ENCODE assay signal across 20 mouse cellular contexts in genomic region chr14:106259396-106260108, GRCm38 (mm10).
DNase-seq lines count a peak whose midpoint lies in the region; ATAC-seq and TF ChIP-seq lines count a peak whose summit lies in the region.
"Had no signal": no experiment of that assay in that cellular context is flagged by ENCODE, and none has a peak within 500 bp of the region (broad histone marks: within the 10 kb centered on the region; RNA-seq: fewer than 3 reads in every experiment).

No protein-coding gene starts in this region.

- no peaks in the 10 kb centered on the region for H3K9me3 ChIP-seq in forebrain, embryonic 14.5 days (replicated peaks; ENCODE audit: control insufficient read depth, low read length)
- H3K9me3 ChIP-seq in forebrain, embryonic 12.5 days, result no peaks in the 10 kb centered on the region
- no peaks in the 10 kb centered on the region for H3K9me3 ChIP-seq in MEL (replicated peaks; ENCODE audit: insufficient read depth, low read length)
- no peaks in the 10 kb centered on the region for H3K9me3 ChIP-seq in intestine, embryonic 15.5 days
- H3K9me3 ChIP-seq: hindbrain, embryonic 12.5 days; limb, embryonic 12.5 days; liver, embryonic 15.5 days had no signal

- H3K4me2 ChIP-seq in forebrain, embryonic 14.5 days (ENCODE audit: low read length), result no peak overlapping the region
- H3K4me2 ChIP-seq in forebrain, embryonic 12.5 days, result no peak overlapping the region
- H3K4me2 ChIP-seq in intestine, embryonic 15.5 days (replicated peaks), result no peak overlapping the region
- H3K4me2 ChIP-seq: forebrain, embryonic 13.5 days; hindbrain, embryonic 12.5 days; limb, embryonic 12.5 days; liver, embryonic 15.5 days had no signal

- no peak overlapping the region for H3K4me3 ChIP-seq in forebrain, embryonic 14.5 days (ENCODE audit: low read depth, low read length)
- H3K4me3 ChIP-seq in forebrain, embryonic 12.5 days (replicated peaks), result no peak overlapping the region
- no peak overlapping the region for H3K4me3 ChIP-seq in MEL (ENCODE audit: control insufficient read depth in 1 of 2, insufficient read depth in 1 of 2, low read depth in 2 of 2, low read length in 2 of 2)
- no peak overlapping the region for H3K4me3 ChIP-seq in intestine, embryonic 15.5 days (replicated peaks)
- H3K4me3 ChIP-seq: forebrain, embryonic 13.5 days; hindbrain, embryonic 12.5 days; limb, embryonic 12.5 days; liver, embryonic 15.5 days; myocyte had no signal

- no peaks in the 10 kb centered on the region for H3K36me3 ChIP-seq in forebrain, embryonic 14.5 days (ENCODE audit: control insufficient read depth, insufficient read depth, low read length)
- H3K36me3 ChIP-seq in forebrain, embryonic 12.5 days (replicated peaks), result no peaks in the 10 kb centered on the region
- peaks cover 0 to 6% of the 10 kb centered on the region in 2 experiments; a peak in 2 of 4 replicates for H3K36me3 ChIP-seq in MEL (ENCODE audit: control insufficient read depth in 1 of 2, insufficient read depth in 2 of 2, low read length in 2 of 2)
- no peaks in the 10 kb centered on the region for H3K36me3 ChIP-seq in intestine, embryonic 15.5 days
- H3K36me3 ChIP-seq: hindbrain, embryonic 12.5 days; limb, embryonic 12.5 days; liver, embryonic 15.5 days had no signal

- intact Hi-C loops in left cerebral cortex, postnatal 25 days (cut with DNase I), result no loop called here
- intact Hi-C loops in left cerebral cortex, postnatal 4 days (cut with DNase I), result no loop called here

- no peak overlapping the region for H3K27ac ChIP-seq in forebrain, embryonic 14.5 days (ENCODE audit: low read depth, low read length)
- H3K27ac ChIP-seq in forebrain, embryonic 12.5 days, result no peak overlapping the region
- no peak overlapping the region for H3K27ac ChIP-seq in MEL (ENCODE audit: control insufficient read depth, low read depth, low read length)
- H3K27ac ChIP-seq in intestine, embryonic 15.5 days, result no peak overlapping the region
- H3K27ac ChIP-seq: forebrain, embryonic 13.5 days; hindbrain, embryonic 12.5 days; limb, embryonic 12.5 days; liver, embryonic 15.5 days had no signal

- TF ChIP-seq POLR2A in MEL (IDR thresholded peaks at IDR 0.05; ENCODE audit: control insufficient read depth in 1 of 2, insufficient read depth in 1 of 2, low read depth in 1 of 2, low read length in 2 of 2, poor library complexity in 1 of 2), result no peak

- no peaks in the 10 kb centered on the region for H3K4me1 ChIP-seq in forebrain, embryonic 14.5 days (ENCODE audit: control insufficient read depth, insufficient read depth, low read length)
- no peaks in the 10 kb centered on the region for H3K4me1 ChIP-seq in forebrain, embryonic 12.5 days
- H3K4me1 ChIP-seq in MEL (ENCODE audit: control insufficient read depth in 1 of 2, insufficient read depth in 2 of 2, low read length in 2 of 2), result no peaks in the 10 kb centered on the region; a peak in 1 of 4 replicates
- no peaks in the 10 kb centered on the region for H3K4me1 ChIP-seq in intestine, embryonic 15.5 days (replicated peaks)
- H3K4me1 ChIP-seq: forebrain, embryonic 13.5 days; hindbrain, embryonic 12.5 days; liver, embryonic 15.5 days had no signal

- H3K9ac ChIP-seq in forebrain, embryonic 14.5 days (ENCODE audit: low read length), result no peak overlapping the region
- no peak overlapping the region for H3K9ac ChIP-seq in forebrain, embryonic 12.5 days
- H3K9ac ChIP-seq in MEL (ENCODE audit: control insufficient read depth, low read depth, low read length, poor library complexity, severe bottlenecking), result no peak overlapping the region
- H3K9ac ChIP-seq in intestine, embryonic 15.5 days, result no peak overlapping the region
- H3K9ac ChIP-seq: forebrain, embryonic 13.5 days; hindbrain, embryonic 12.5 days; limb, embryonic 12.5 days; liver, embryonic 15.5 days had no signal

- DNase-seq in forebrain, embryonic 14.5 days (ENCODE audit: low spot score), result peak; percentile 2
- peak; percentile 11 to 15 for DNase-seq in left cerebral cortex, postnatal 25 days (ENCODE audit: low spot score in 2 of 2)
- no peak for DNase-seq in left cerebral cortex, postnatal 4 days
- peak; percentile 43 for DNase-seq in MEL (ENCODE audit: low read depth, low spot score)
- no peak for DNase-seq in ovary, postnatal 36 days (ENCODE audit: low spot score)
- no peak for DNase-seq in neural tube, embryonic 10.5 days (ENCODE audit: extremely low spot score, low spot score)
- DNase-seq: adrenal gland, adult 8-10 months; cerebellum, adult 8-10 months; gastrocnemius, postnatal 14 days; kidney, adult 18-20 months; midbrain, embryonic 14.5 days; retina, postnatal 1 day had no signal

- no peaks in the 10 kb centered on the region for H3K79me2 ChIP-seq in MEL (ENCODE audit: control insufficient read depth, insufficient read depth, low read length, poor library complexity)

- no peak for TF ChIP-seq CTCF in MEL (IDR thresholded peaks at IDR 0.05 in 2 of 3, conservative IDR thresholded peaks at IDR 0.05 in 1 of 3; ENCODE audit: control insufficient read depth in 1 of 3, insufficient read depth in 1 of 3, low read depth in 2 of 3, low read length in 3 of 3, poor library complexity in 1 of 3, severe bottlenecking in 1 of 3)

- no peak for TF ChIP-seq RAD21 in MEL (IDR thresholded peaks at IDR 0.05; ENCODE audit: low read depth, low read length)

- no peak for TF ChIP-seq EP300 in MEL (IDR thresholded peaks at IDR 0.05; ENCODE audit: low read depth in 1 of 2, low read length in 2 of 2)

- 69% methylated on average over 4 of the region's 4 CpGs for WGBS in forebrain, embryonic 14.5 days
- WGBS in forebrain, embryonic 12.5 days, result 64% methylated on average over 4 of the region's 4 CpGs
- WGBS in intestine, embryonic 15.5 days, result 36% methylated on average over 4 of the region's 4 CpGs

- ATAC-seq in forebrain, embryonic 14.5 days, result no peak
- no peak for ATAC-seq in forebrain, embryonic 12.5 days (ENCODE audit: low FRiP score)
- 0 out of 2 replicates have a peak, but pooled peaks have one; percentile 51 for ATAC-seq in intestine, embryonic 15.5 days
- ATAC-seq: forebrain, embryonic 13.5 days had no signal

- no peaks in the 10 kb centered on the region for H3K27me3 ChIP-seq in forebrain, embryonic 14.5 days (replicated peaks; ENCODE audit: control insufficient read depth, insufficient read depth, low read length)
- no peaks in the 10 kb centered on the region for H3K27me3 ChIP-seq in forebrain, embryonic 12.5 days
- H3K27me3 ChIP-seq in MEL (ENCODE audit: control insufficient read depth in 1 of 2, insufficient read depth in 2 of 2, low read length in 2 of 2), result no peaks in the 10 kb centered on the region
- no peaks in the 10 kb centered on the region for H3K27me3 ChIP-seq in intestine, embryonic 15.5 days (replicated peaks)
- H3K27me3 ChIP-seq: CH12.LX; forebrain, embryonic 13.5 days; hindbrain, embryonic 12.5 days; limb, embryonic 12.5 days; liver, embryonic 15.5 days had no signal

TF ChIP-seq in MEL, 35 proteins besides CTCF, POLR2A, EP300 and RAD21:
- TF ChIP-seq NRF1 (IDR thresholded peaks at IDR 0.05; ENCODE audit: insufficient read depth, low read depth, low read length, poor library complexity, severe bottlenecking) (no peak), SIN3A (IDR thresholded peaks at IDR 0.05; ENCODE audit: low read length) (no peak), MXI1 (IDR thresholded peaks at IDR 0.05; ENCODE audit: low read depth, low read length) (no peak), ZNF384 (IDR thresholded peaks at IDR 0.05; ENCODE audit: low read depth, low read length) (no peak), GABPA (IDR thresholded peaks at IDR 0.05; ENCODE audit: low read depth, low read length) (no peak), MAFK (IDR thresholded peaks at IDR 0.05; ENCODE audit: borderline replicate concordance, low read depth, low read length) (no peak), RCOR1 (IDR thresholded peaks at IDR 0.05; ENCODE audit: low read depth, low read length) (no peak), MAX (IDR thresholded peaks at IDR 0.05; ENCODE audit: low read length) (no peak), E2F4 (IDR thresholded peaks at IDR 0.05; ENCODE audit: borderline replicate concordance, low read depth, low read length) (no peak), SMC3 (IDR thresholded peaks at IDR 0.05; ENCODE audit: low read depth, low read length) (no peak), MYB (IDR thresholded peaks at IDR 0.05; ENCODE audit: low read depth, low read length) (no peak)

Comparison
In these comparisons a context has a peak if more than half of its experiments do, and no peak if none do; other contexts are left out.
1. DNase-seq: peak in forebrain, embryonic 14.5 days (single experiment), left cerebral cortex, postnatal 25 days (2 of 2) and MEL (single experiment); none in left cerebral cortex, postnatal 4 days (single experiment), ovary, postnatal 36 days (single experiment) and neural tube, embryonic 10.5 days (single experiment).